Mouse (Mus musculus) small intestine, adult 2 months (tissue): ENCODE results near the gene Rtn3. TPM values are rescaled to one million over a fixed set of nuclear protein-coding genes. Genes with fewer than 3 reads are reported as not detected.
"Not testable (repeated sequence)": the region's sequence is repeated elsewhere in the genome, so short reads cannot be mapped to it uniquely, and the experiment has no call there.

ENCODE experiments used
- H3K27ac ChIP-seq: fragments of 200-500 bp; 2 replicates; pipeline ENCODE4 v1.5.1; 2012; ENCODE audit warnings: low read depth, low read length, control low read depth, inconsistent platforms; ENCODE audit not compliant: insufficient read depth
- H3K27me3 ChIP-seq: fragments of 200-500 bp; 2 replicates; pipeline ENCODE4 v1.6.1; 2012; ENCODE audit warnings: mild to moderate bottlenecking, moderate library complexity, low read length, inconsistent platforms; ENCODE audit not compliant: control insufficient read depth, insufficient read depth
- H3K36me3 ChIP-seq: fragments of 200-500 bp; 2 replicates; pipeline ENCODE4 v1.6.1; 2012; ENCODE audit warnings: mild to moderate bottlenecking, low read length, control low read depth, inconsistent platforms; ENCODE audit not compliant: control insufficient read depth, insufficient read depth
- H3K4me1 ChIP-seq: fragments of 200-500 bp; 2 replicates; pipeline ENCODE4 v1.6.1; 2012; ENCODE audit warnings: low read length, inconsistent platforms, mixed read lengths; ENCODE audit not compliant: control insufficient read depth, insufficient read depth, insufficient read length
- H3K4me3 ChIP-seq: fragments of 200-500 bp; 2 replicates; pipeline ENCODE4 v1.5.1; 2012; ENCODE audit warnings: low read depth, mild to moderate bottlenecking, control low read depth, inconsistent platforms, low read length, moderate library complexity
- CTCF ChIP-seq: fragments of 200-500 bp; IDR thresholded peaks from 2 replicates; pipeline ENCODE4 v1.5.1; 2012; ENCODE audit warnings: low read depth, mild to moderate bottlenecking, control low read depth, inconsistent platforms, low read length, moderate library complexity, mixed read lengths; ENCODE audit not compliant: insufficient replicate concordance, insufficient read length; ENCODE audit errors: extremely low read depth
- POLR2A ChIP-seq: fragments of 200-500 bp; IDR thresholded peaks from 2 replicates; pipeline ENCODE4 v1.6.1; 2012; ENCODE audit warnings: low read depth, mild to moderate bottlenecking, control low read depth, inconsistent platforms, low read length, moderate library complexity
- WGBS: fragments of 180-500 bp; shearing (Covaris S2); methylation state at CpG from one replicate; pipeline ENCODE4 v1.1.7; 2018; 5-methylcytosine and 5-hydroxymethylcytosine counted together
- polyA plus RNA-seq: library from polyadenylated mRNA; depleted of rRNA; stranded (reverse); fragments of >200 nt; gene quantifications from 2 replicates; pipeline ENCODE4 v1.2.3, GENCODE M21; 2012

Rtn3 gene
- polyA plus RNA-seq, 1 experiment, result 95.6 TPM

- H3K4me3 ChIP-seq, result no peak overlapping the region
- TF ChIP-seq POLR2A (no peak), CTCF (no peak)
- H3K4me1 ChIP-seq, result no peaks in the 10 kb centered on the region
- H3K27ac ChIP-seq, result no peak overlapping the region
- 88% methylated on average over 3 of the region's 3 CpGs for WGBS
- peaks cover 48% of the 10 kb centered on the region for H3K36me3 ChIP-seq
- H3K27me3 ChIP-seq, result no peaks in the 10 kb centered on the region
These were observed 38.5 kb upstream of the Rtn3 start for GRCm38 (mm10) chr19:7521619-7522018.

DNA sequence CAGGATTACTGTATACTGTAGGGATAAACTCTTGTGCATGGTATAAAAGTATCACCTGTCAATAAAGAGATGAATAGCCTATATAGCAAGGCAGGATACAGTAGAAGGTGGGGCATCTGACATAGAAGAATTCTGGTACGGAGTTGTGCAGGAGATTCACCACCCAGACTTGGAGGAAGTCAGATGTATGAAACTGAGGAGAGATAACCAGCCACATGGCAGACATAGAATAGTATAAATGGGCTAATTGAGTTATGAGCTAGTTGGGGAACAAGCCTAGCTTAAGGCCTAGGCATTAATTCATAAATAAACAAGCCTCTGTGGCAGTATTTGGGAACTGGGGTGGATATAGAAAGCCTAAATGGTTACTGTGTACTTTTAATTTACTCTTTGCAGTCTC is 33.4 kb upstream of the Rtn3 start:
- no peak for TF ChIP-seq POLR2A
- no peak for TF ChIP-seq CTCF
- no peak overlapping the region for H3K27ac ChIP-seq
- no peaks in the 10 kb centered on the region for H3K4me1 ChIP-seq
- no peak overlapping the region for H3K4me3 ChIP-seq
- no peaks in the 10 kb centered on the region for H3K27me3 ChIP-seq
- WGBS, result 78% methylated on average over 1 of the region's 1 CpGs
- H3K36me3 ChIP-seq, result peaks cover 25% of the 10 kb centered on the region

DNA sequence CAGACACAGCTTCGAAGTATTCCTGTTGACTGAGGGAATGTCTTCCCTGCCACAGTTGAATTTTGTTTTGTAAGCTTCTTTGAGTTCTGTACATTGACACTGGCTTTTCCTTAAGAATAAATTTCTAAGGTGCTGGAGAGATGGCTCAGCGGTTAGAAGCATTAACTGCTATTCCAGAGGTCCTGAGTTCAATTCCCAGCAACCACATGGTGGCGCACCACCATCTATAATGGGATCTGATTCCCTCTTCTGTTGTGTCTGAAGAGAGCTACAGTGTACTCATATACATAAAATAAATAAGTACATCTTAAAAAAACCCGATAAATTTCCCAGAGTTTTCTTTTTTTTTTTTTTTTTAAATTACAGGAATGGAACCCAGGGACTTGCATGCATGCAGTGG is 24.9 kb upstream of the Rtn3 start:
- TF ChIP-seq CTCF (no peak), POLR2A (no peak)
- Histone ChIP-seq H3K27me3 (no peaks in the 10 kb centered on the region), H3K4me3 (no peak overlapping the region), H3K27ac (no peak overlapping the region), H3K4me1 (no peaks in the 10 kb centered on the region), H3K36me3 (peaks cover 14% of the 10 kb centered on the region)
- 87% methylated on average over 4 of the region's 4 CpGs for WGBS

GRCm38 (mm10) chr19:7506321-7506720 is 23.2 kb upstream of the Rtn3 start:
- no peak for TF ChIP-seq CTCF
- Histone ChIP-seq H3K27ac (no peak overlapping the region), H3K27me3 (no peaks in the 10 kb centered on the region), H3K4me1 (no peaks in the 10 kb centered on the region), H3K4me3 (no peak overlapping the region), H3K36me3 (peaks cover 13% of the 10 kb centered on the region)
- WGBS, result 69% methylated on average over 1 of the region's 1 CpGs

GRCm38 (mm10) chr19:7502432-7502831 is 19.4 kb upstream of the Rtn3 start:
- H3K27me3 ChIP-seq, result no peaks in the 10 kb centered on the region
- no peak for TF ChIP-seq POLR2A
- no peak for TF ChIP-seq CTCF
- no peak overlapping the region for H3K4me3 ChIP-seq
- no peak overlapping the region for H3K27ac ChIP-seq
- WGBS, result 72% methylated on average over 2 of the region's 2 CpGs
- no peaks in the 10 kb centered on the region for H3K4me1 ChIP-seq
- H3K36me3 ChIP-seq, result no peaks in the 10 kb centered on the region

DNA sequence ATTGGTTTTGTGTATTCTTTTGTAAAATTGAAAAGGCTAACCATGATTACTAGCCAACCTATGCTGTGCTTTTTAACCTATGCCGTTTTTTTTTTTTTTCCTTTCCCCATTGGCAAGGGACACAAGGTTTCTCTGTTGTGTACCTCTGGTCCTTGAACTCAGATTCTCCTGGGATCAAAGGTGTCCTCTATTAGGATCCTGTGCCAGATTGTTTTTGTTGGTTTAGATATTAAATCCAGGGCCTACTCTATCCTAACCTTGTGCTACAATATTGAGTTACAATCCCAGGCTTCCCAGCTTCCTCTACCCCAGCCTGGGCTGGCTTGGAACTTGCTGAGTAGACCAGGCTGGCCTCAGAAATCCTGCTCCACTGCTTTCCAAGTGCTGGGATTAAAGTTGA is 17.6 kb upstream of the Rtn3 start:
- no peaks in the 10 kb centered on the region for H3K36me3 ChIP-seq
- H3K4me3 ChIP-seq, result no peak overlapping the region
- no peak overlapping the region for H3K27ac ChIP-seq
- H3K4me1 ChIP-seq, result no peaks in the 10 kb centered on the region
- WGBS, result 21% methylated on average over 1 of the region's 1 CpGs
- TF ChIP-seq CTCF (no peak), POLR2A (no peak)
- H3K27me3 ChIP-seq, result no peaks in the 10 kb centered on the region

DNA sequence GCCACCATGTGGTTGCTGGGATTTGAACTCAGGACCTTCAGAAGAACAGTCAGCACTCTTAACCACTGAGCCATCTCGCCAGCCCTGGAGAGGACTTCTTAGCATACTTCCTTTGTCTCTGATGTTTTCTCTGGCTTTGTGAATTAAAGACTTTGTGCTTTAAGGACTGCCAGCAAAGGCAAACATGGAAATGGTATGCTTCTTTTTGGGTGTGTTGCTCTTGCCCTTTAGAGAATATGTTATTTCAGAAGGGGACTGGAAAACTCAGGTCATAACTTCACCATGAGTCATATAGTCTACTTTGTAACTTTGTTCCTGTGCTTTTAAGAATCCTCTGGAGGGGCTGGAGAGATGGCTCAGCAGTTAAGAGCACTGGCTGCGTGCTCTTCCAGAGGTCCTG is 15.7 kb upstream of the Rtn3 start:
- Histone ChIP-seq H3K27me3 (no peaks in the 10 kb centered on the region), H3K36me3 (no peaks in the 10 kb centered on the region), H3K4me1 (no peaks in the 10 kb centered on the region), H3K27ac (no peak overlapping the region), H3K4me3 (no peak overlapping the region)
- TF ChIP-seq POLR2A (no peak), CTCF (no peak)
- WGBS, result 81% methylated on average over 2 of the region's 2 CpGs

DNA sequence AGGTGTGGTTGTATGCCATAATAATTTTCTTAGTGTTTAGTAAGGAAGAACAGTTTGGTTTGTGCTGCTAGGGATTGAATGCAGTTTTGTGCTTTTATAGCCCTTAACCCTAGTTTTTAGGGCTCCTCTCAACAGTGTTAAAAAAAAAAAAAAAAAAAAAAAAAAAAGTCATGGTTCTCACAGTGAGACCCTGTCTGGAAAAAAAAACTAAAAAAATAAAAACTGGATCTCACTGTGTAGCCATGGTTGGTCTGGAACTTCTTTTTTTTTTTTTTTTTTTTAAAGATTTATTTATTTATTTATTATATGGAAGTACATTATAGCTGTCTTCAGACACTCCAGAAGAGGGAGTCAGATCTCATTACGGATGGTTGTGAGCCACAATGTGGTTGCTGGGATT is 13.0 kb upstream of the Rtn3 start:
- not testable (repeated sequence) for H3K4me1 ChIP-seq, H3K27me3 ChIP-seq, H3K4me3 ChIP-seq, H3K36me3 ChIP-seq, H3K27ac ChIP-seq
- 53% methylated on average over 1 of the region's 1 CpGs for WGBS
